Comparison of ENCODE assay signal across 17 mouse cellular contexts in the genomic region with DNA sequence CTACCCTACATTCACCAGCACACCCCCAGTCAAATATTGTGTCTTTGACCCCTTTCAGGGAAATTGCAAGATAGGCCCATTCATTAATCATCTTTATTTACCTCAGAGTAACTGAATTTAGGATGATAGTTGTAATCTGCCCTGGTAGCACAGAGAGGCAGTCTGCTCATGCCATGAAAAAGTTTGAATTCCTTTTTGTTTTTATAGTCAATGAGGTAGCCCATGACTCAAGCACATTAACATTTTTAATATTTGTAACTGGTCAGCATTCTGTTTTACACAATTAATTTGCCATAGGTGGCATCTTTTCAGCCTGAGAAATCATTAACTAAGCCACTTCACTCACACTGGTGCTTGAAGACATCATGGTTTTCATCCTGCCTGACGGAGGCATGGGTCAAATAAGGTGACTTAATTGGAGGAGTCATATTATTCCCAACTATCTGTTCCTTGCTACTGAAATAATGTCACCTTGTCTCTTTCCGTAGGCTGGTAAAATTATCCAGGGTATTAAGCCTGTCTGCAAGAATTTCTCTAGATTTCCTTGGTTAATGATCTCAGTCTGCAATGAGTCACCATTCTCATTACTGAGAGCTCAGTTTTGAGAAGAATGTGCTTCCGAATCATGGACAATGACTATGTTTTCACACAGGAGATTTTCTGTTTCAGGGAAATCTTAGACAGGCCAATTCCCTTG.
"Had no signal": no experiment of that assay in that cellular context is flagged by ENCODE, and none has a peak within 500 bp of the region (broad histone marks: within the 10 kb centered on the region; RNA-seq: fewer than 3 reads in every experiment).

No protein-coding gene starts in this region.

- H3K4me2 ChIP-seq: liver, embryonic 13.5 days; lung, embryonic 15.5 days; midbrain, embryonic 13.5 days; neural tube, embryonic 12.5 days; neural tube, embryonic 15.5 days had no signal

- H3K4me3 ChIP-seq: liver, embryonic 13.5 days; lung, embryonic 15.5 days; megakaryocyte, embryonic 14.5 days; midbrain, embryonic 10.5 days; midbrain, embryonic 13.5 days; neural tube, embryonic 12.5 days; neural tube, embryonic 15.5 days had no signal

- H3K9ac ChIP-seq: liver, embryonic 13.5 days; lung, embryonic 15.5 days; midbrain, embryonic 13.5 days; neural tube, embryonic 12.5 days; neural tube, embryonic 15.5 days had no signal

- DNase-seq: kidney, adult 8-10 months; kidney, postnatal 25 days; liver, embryonic 13.5 days; lung, postnatal 10 days; lung, postnatal 36 days; right cerebral cortex, adult 18-20 months; right cerebral cortex, postnatal 14 days; right cerebral cortex, postnatal 4 days; thymus, postnatal 25 days had no signal

- H3K4me1 ChIP-seq: liver, embryonic 13.5 days; lung, embryonic 15.5 days; megakaryocyte, embryonic 14.5 days; midbrain, embryonic 10.5 days; midbrain, embryonic 13.5 days; neural tube, embryonic 12.5 days; neural tube, embryonic 15.5 days had no signal

- ATAC-seq: intestine, postnatal 0 days; midbrain, embryonic 13.5 days had no signal

- H3K36me3 ChIP-seq: liver, embryonic 13.5 days; lung, embryonic 15.5 days; midbrain, embryonic 10.5 days; midbrain, embryonic 13.5 days; neural tube, embryonic 12.5 days; neural tube, embryonic 15.5 days had no signal

- H3K9me3 ChIP-seq: liver, embryonic 13.5 days; lung, embryonic 15.5 days; megakaryocyte, embryonic 14.5 days; midbrain, embryonic 10.5 days; midbrain, embryonic 13.5 days; neural tube, embryonic 12.5 days; neural tube, embryonic 15.5 days had no signal

- H3K27ac ChIP-seq: liver, embryonic 13.5 days; lung, embryonic 15.5 days; midbrain, embryonic 10.5 days; midbrain, embryonic 13.5 days; neural tube, embryonic 12.5 days; neural tube, embryonic 15.5 days; stomach, postnatal 0 days had no signal

- H3K27me3 ChIP-seq: liver, embryonic 13.5 days; lung, embryonic 15.5 days; megakaryocyte, embryonic 14.5 days; midbrain, embryonic 13.5 days; neural tube, embryonic 12.5 days; neural tube, embryonic 15.5 days had no signal
